Mouse (Mus musculus) bone marrow macrophage, adult 2 months (primary cell): ENCODE measurements around the gene Hoxd12. TPM values are rescaled to one million over a fixed set of nuclear protein-coding genes. Genes with fewer than 3 reads are reported as not detected.

Experiments
- H3K27ac ChIP-seq: 2 replicates; pipeline ENCODE4 v1.5.1; 2012; ENCODE audit warnings: low read depth, low read length; ENCODE audit not compliant: insufficient read depth
- H3K4me1 ChIP-seq: 2 replicates; pipeline ENCODE4 v1.6.1; 2012; ENCODE audit warnings: low read length; ENCODE audit not compliant: control insufficient read depth, insufficient read depth
- H3K4me3 ChIP-seq: 2 replicates; pipeline ENCODE4 v1.5.1; 2012; ENCODE audit warnings: mild to moderate bottlenecking, low read length, moderate library complexity; ENCODE audit not compliant: insufficient read depth
- CTCF ChIP-seq: IDR thresholded peaks from 2 replicates; pipeline ENCODE4 v1.5.1; 2012; ENCODE audit warnings: low read depth, mild to moderate bottlenecking, low read length, moderate library complexity
- POLR2A ChIP-seq: IDR thresholded peaks from 2 replicates; pipeline ENCODE4 v1.6.1; 2012; ENCODE audit warnings: mild to moderate bottlenecking, low read depth, low read length, borderline replicate concordance
- polyA plus RNA-seq: library from polyadenylated mRNA; stranded (reverse); fragments of >200 nt; gene quantifications from 2 replicates; pipeline ENCODE4 v1.2.4, GENCODE M21; 2012; ENCODE audit not compliant: missing spikeins, insufficient read depth, insufficient read length

Hoxd12 gene
- not detected in 2 replicates for polyA plus RNA-seq

DNA sequence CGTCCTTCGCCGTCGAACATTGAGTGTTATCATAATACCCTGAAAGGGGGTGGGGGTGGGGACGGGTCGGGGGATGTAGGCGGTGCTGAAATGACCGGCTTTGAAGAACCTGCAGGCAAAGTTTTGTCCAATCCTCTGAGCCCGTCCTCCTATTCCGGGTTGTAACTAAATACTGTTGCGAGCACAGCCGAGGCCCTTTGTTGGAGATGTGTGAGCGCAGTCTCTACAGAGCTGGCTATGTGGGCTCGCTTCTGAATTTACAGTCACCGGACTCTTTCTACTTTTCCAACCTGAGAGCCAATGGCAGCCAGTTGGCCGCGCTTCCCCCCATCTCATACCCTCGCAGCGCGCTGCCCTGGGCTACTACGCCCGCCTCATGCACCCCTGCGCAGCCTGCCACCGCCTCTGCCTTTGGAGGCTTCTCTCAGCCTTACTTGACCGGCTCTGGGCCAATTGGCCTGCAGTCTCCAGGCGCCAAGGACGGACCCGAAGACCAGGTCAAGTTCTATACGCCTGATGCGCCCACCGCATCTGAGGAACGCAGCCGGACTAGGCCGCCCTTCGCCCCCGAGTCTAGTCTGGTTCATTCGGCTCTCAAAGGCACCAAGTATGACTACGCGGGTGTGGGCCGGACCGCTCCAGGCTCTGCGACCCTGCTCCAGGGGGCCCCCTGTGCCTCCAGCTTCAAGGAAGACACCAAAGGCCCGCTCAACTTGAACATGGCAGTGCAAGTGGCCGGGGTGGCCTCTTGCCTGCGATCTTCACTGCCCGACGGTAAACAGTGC, at the start of gene Hoxd12:
TSS of gene Hoxd12 (plus strand) at position 133 of the 785 bp plus-strand sequence.
- Histone ChIP-seq H3K27ac (no peak within 1 kb of the TSS), H3K4me3 (no peak within 1 kb of the TSS), H3K4me1 (0 out of 2 replicates have a peak, but pooled peaks cover 2% of the 10 kb centered on the region)
- no peak for TF ChIP-seq POLR2A
- no peak for TF ChIP-seq CTCF

GRCm38 (mm10) chr2:74635412-74635811, 39.4 kb upstream of the Hoxd12 start:
- TF ChIP-seq POLR2A (no peak), CTCF (no peak)
- Histone ChIP-seq H3K27ac (no peak overlapping the region), H3K4me1 (no peaks in the 10 kb centered on the region), H3K4me3 (no peak overlapping the region)

DNA sequence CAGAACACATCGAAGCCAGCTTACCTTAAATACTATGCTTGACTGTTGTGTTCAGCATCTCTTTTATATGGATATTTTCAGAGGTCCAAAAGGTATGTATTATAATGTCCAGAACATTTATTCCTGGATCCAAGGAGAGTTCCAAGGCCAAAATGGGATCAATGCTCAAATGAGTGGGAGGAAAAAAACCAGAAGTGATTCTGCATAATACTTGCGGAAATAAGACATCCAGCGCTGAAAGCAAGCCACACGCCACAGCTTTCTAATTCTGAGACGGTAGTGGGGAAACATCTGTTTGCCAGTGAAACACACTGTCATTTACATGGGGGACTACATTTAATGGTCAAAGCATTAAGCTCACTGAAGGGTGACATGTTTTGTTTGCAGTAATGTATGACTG, 32.4 kb upstream of the Hoxd12 start:
- Histone ChIP-seq H3K27ac (no peak overlapping the region), H3K4me1 (no peaks in the 10 kb centered on the region), H3K4me3 (no peak overlapping the region)
- TF ChIP-seq POLR2A = no peak
- TF ChIP-seq CTCF = no peak

DNA sequence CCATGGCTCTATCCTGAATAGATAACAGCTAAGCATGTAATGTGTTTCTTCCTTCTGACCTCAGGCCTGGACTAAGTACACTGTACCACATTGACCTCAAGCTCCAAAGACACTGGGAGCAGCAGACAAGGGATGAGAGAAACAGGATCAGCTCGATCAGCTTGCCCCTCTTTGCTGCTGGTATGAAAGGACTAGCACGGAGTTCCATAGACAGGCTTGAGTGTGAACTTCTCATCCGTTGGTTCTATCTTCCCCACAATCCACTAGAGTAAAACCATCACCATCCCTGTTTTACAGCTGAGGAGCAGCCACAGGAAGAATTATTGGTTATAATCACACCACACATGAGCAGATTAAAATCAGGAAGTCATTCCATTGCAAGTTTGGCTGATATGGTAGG, 29.2 kb upstream of the Hoxd12 start:
- Histone ChIP-seq H3K27ac (no peak overlapping the region), H3K4me1 (no peaks in the 10 kb centered on the region), H3K4me3 (no peak overlapping the region)
- TF ChIP-seq CTCF (no peak), POLR2A (no peak)

GRCm38 (mm10) chr2:74647082-74647864, 27.5 kb upstream of the Hoxd12 start:
- no peak overlapping the region for H3K4me3 ChIP-seq
- no peak for TF ChIP-seq POLR2A
- no peak for TF ChIP-seq CTCF

DNA sequence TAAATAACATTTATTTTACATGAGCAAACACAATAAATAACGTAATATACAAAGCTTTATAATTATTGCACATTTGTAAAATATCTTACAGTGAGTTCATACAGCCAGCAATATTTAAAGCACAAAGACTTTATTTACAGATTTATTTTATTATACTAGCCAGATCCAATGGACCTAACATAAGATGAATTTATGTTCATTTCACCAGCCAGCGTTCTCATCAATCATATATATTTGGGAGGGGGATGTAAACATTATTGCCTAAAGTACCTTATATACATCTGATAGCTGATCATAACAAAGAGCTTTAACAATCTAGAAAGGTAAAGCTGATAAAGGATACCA, 21.8 kb upstream of the Hoxd12 start:
- H3K4me3 ChIP-seq = no peak overlapping the region
- no peak for TF ChIP-seq CTCF
- TF ChIP-seq POLR2A = no peak
- H3K4me1 ChIP-seq = no peaks in the 10 kb centered on the region
- H3K27ac ChIP-seq = no peak overlapping the region

More at GRCm38 (mm10) chr2:74647082-74647864, 27.5 kb upstream of the Hoxd12 start:
- H3K4me1 ChIP-seq = no peaks in the 10 kb centered on the region
- no peak overlapping the region for H3K27ac ChIP-seq

GRCm38 (mm10) chr2:74653781-74654535, 20.9 kb upstream of the Hoxd12 start:
- no peak overlapping the region for H3K27ac ChIP-seq

DNA sequence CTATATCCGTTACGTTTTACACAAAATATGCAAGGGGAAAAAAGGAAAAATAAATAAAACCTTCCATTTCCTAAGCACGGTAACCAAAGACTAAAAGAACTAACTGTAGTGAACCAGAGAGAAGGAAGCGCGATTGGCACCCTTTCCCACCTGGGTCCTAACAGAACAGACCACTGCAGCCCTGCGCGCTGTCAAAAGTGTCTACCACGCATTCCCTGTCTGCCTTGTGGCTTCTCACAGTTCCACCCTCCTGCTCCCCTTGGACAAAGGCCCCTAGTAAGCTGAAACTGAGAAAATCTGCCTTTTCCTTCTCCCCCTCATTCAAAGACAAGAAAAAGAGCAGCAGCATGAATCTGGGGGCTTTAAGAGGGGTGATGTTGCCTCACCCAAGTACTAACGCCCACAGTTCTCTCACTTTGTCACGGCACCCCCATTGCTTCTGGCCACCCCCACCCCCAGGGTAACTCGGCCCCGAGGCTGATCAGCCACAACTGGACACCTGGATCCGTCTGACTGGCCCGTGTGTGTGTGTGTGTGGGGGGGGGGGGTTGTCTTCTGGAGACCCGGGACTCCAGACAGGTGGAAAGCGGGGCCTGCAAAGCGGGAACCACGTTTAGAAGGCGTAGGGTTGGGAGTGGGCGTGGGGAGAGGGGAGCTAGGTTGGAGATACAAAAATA, 19.9 kb upstream of the Hoxd12 start:
- TF ChIP-seq CTCF = no peak
- TF ChIP-seq POLR2A = no peak
- H3K27ac ChIP-seq = no peak overlapping the region
- H3K4me3 ChIP-seq = no peak overlapping the region
- no peaks in the 10 kb centered on the region for H3K4me1 ChIP-seq

More at GRCm38 (mm10) chr2:74653781-74654535, 20.9 kb upstream of the Hoxd12 start:
- H3K4me1 ChIP-seq = no peaks in the 10 kb centered on the region
- no peak overlapping the region for H3K4me3 ChIP-seq
- no peak for TF ChIP-seq CTCF
- TF ChIP-seq POLR2A = no peak

- H3K4me1 ChIP-seq = no peaks in the 10 kb centered on the region
- H3K4me3 ChIP-seq = no peak overlapping the region
- no peak for TF ChIP-seq CTCF
- TF ChIP-seq POLR2A = no peak
- H3K27ac ChIP-seq = no peak overlapping the region
Observed at GRCm38 (mm10) chr2:74655420-74655781, 19.4 kb upstream of the Hoxd12 start.
